Mouse (Mus musculus): ENCODE measurements at regions not wholly inside any gene's neighbourhood (a gene's known extent, or its start where the extent isn't known, plus 50 kb on each side); places are given as distances from the start of the nearest gene placed in this dataset.

DNA sequence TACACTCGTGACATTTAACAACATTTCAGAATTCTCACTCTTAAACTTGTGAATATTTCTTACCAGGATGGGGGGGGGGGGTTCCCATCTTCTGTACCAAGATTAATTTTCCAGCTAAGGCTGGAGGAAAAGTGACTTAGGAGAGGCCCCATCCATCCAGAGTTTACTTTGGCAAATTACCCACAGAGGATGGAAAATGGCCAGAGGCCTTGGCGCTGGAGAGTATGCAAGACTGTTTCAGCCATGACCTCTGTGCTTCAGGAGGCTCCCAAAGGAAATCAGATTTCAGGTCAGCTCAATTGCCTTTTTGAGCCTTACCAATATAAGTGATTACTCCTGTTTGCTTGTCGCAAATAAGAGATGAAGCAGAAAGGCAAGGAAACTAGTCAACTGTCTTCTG is 143.4 kb upstream of the F930015N05Rik start:
- DNase-seq (ENCODE audit: low spot score) = no peak

DNA sequence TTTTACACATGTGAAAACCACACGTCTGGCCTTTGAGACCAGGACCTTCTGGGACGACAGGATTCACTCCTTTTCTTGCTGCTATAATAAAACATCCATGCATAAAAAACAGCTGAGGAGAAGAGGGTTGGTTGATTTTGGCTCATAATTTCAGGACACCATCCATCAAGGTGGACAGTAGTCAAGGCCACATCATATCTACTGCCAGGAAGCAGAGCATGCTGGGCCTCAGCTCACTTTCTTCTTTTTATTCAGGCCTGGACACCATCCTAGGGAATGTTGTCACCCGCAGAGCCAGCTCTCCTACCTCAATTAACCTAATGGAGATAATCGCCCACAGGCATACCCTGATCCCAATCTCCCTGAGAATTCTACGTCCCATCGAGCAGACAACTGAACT is 149.6 kb upstream of the F930015N05Rik start:
- DNase-seq (ENCODE audit: low spot score) = no peak

DNA sequence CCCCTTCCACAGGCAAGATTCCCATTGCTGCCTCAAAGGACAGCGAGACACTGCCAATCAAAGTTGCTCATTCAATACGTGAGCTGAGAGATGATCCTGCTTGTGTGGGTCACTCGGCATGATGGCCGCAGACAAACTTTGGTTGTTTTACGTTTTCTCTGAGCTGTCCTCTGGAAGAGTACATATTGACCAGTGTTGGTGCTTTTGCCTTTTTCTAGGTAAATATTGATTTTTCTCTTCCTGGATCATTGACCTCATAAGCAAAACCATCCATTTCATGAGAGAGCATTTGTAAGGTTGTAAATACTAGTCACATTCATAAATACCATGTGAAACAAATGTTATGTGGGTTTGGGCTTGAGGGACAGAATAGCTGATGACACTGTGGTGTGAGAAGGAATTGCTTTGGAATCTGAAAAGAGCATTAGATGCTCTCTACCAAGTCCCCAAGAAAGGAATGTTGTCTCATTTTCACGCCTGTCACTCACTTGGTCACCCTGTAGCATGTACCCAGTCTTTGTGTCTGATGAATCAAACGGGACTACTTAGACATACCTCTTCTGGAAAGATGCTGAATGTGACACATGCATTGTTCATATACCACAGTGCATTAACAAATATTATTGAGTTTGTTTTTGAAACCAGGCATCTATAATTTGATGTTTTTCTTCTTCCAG is 150.7 kb upstream of the F930015N05Rik start:
- no peak for DNase-seq (ENCODE audit: low spot score)

DNA sequence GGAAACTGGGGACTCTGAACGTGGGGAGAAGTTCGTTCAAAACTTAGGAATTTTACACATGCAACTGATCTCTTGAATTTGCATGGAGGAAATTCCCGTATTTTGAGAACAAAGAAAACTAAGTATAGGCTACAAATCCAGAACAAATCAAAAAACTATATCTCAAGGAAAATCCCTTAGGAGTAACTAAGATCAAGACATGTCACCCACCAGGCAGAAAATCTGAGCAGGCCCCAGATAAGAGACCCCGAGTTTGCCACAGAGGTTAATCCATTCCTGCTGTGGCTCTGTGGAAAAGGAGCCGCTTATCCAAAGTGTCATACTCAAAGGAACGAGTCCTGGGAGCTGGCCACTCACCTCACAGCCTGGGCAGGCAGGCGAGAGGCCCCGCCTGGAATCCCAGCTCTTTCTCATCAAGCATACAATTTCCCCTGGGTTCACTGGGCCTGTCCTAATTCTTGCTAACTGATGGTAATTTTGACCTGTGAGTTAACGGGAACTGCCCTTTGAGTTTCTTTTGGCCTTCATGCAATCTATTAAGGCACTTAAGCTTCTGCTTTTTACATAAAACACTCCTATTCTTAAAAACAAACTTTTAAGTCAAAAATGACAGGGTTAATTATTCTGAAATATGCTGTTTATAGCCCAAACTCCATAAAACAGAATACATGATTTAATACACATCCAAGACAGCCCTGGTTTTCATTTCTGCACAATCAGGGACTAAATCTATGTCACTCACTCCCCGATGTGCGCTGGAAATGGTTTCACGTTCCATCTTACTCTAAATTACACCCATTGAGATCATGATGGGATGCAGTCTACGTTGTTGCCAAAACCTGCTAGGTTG is 151.5 kb upstream of the F930015N05Rik start:
- no peak for DNase-seq (ENCODE audit: low spot score)

DNA sequence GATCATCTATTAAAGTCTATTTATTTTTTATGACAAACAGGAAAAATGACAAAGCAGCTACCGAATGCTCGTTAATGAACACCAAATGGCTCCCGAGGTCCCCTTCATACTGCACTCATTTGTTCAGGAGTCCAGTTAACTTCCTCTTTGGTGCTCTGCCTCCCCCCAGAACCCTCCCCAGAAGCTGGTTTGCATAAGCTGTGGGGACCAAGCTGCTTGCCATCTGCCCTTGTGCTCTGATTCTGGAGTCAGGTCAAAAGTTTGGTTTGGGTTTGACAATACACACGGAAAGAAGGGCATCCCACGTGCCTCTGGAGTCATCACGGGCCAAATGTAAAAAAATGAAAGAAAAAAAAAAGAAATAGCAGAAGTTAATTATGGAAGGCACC is 152.1 kb upstream of the F930015N05Rik start:
- no peak for DNase-seq (ENCODE audit: low spot score)

DNA sequence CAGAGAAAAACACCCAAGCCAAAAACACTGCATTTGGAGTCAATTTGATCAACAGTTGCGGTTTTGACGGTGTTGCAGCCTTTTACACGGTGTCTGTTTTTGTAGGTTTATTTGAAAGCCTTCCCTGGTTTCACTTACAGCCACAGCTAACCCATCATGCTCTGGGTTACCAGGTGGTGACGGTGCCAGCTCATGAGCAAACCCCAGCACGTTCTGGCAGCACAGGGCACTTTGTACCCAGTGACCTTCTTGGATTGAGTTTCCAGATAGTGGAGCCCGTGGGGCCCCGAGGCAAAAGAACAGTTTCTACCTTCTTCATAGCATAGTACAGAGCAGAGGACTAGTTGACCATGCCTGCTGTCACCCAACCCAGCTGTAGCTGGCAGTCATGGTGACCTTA is 152.6 kb upstream of the F930015N05Rik start:
- no peak for DNase-seq (ENCODE audit: low spot score)

DNA sequence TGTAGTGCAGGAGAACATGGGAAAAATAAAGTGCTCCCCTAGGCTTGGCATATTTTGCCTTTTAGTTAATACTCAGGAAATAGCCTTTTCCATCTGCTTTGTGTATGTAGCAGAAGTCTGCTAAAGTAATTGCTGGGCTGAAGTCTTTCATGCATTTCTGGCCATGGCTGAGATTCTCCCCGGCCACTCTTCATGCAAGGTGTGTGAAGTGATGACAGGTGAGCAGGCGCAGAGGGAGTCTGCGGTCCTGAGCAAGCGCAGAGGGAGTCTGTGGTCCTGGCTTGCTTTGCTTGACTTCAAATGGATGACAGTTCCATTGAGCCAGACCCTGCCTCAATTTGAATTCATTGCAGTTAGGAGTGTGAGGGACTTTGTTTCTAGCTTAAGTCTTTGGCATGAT is 153.6 kb upstream of the F930015N05Rik start:
- no peak for DNase-seq (ENCODE audit: low spot score)

DNA sequence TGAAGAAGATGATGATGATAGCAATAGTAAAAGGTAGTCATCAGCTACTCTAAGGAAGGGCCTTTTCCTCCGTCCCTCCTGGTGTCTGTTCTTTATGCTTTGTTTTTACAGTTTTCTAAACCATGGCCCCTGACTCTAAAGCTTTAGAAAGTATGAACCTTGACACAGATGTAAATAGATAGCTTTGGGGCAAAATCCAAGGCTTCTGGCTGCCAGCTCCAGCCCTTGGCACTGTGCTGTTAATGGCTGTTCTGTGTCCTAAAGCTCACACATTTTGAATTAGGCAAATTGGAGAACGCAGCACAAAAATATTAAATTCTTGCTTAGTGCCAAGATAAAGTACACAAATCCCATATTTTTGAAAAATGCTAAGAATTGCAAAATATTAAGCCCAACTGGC is 155.8 kb upstream of the F930015N05Rik start:
- no peak for DNase-seq (ENCODE audit: low spot score)

DNA sequence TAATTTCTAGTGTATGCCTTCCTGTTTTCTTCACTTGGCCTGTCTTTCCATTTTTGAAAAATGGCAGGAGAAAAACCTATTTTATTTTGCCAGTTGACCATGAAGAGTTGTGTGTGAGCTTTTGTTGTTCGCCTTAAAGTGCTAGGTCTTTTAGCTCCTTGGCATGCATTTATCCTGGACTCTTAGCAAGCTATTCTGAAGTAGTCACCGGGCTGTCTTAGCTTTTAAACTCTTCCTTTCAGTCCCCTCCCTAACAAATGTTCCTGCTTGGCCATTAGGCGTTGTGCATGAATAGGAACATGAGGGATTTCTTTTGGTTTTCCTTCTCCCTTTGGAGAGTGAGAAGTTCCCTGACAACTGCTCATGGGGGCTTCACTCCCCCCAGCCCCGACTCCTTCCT is 160.9 kb upstream of the F930015N05Rik start:
- DNase-seq (ENCODE audit: low spot score) = no peak

DNA sequence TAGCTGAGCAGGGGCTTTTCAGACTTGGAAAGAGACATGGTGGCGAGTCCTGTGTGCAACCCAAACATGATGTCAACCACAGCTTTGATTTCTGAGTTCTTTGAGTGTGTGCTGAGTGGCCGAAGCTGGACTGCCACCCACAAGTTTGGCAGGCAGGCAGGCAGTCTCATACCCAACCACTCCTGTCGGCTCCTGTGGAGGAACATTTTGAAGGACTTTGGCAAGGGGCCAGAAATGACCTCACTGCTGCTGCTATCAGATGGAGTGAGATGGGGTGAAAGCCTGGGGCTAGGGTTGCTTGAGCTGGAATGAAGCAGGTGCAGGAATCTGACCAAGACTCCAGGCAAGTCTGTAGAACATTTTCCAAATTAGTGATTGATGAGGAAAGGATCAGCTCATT is 162.7 kb upstream of the F930015N05Rik start:
- no peak for DNase-seq (ENCODE audit: low spot score)

DNA sequence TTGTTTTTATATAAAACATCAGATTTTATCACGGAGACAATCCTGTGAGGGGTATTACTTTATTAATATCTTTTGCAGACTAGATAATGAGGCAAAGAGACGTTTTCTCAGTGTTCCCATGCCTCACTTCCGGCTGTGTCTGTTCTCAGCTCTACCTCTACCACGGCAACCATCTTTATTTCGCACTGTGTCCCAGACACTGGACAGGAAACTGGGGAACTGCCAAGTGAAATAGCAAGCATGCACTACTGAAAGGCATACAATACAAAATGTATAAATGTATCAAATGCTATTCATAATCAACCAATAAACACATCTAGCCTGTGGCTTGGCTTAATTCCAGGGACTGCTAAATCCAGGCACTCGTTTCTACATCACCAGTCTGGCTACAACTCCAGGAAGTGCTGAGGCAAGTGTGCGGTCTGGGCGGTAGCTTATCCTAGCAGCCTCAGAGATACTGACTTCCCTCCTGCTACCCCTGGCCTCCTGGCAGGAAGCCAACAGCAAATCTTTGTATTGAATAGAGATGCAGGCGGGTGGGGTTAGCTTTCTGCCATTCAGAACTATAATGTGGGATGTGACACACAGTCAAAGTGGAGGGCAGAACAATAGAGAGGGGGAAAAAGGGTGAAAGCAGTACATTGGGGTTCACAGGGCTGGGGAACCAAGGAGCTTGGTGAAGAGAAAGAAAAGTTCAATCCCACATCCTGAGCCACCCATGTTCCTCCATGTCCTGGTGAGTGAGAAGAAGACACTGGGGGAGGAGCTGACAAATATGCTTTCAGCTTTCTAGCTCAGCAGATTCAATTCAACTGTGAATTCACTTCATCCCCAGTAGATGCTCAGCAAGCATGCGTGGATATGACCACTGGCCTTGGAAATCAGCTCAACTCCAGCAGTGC is 164.0 kb upstream of the F930015N05Rik start:
- no peak for DNase-seq (ENCODE audit: low spot score)

DNA sequence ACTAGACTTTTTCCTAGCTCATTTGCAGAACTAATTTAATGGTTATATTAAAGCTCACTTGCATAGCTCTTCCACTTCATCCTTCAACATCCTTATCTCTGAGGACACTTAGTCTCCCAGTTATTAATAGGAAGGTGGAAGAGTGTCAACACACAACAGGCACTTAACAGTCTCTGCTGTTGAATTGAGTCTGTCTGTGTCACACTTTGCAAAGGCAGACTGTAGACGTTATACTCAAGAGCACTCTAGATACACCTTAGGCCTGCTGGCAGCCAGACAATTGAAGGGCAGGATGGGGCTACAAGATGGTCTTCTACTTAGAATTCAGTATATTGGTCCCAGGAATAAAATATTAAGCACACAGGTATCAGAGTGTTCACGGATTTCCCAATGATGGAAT is 172.6 kb upstream of the F930015N05Rik start:
- no peak for DNase-seq (ENCODE audit: low spot score)

DNA sequence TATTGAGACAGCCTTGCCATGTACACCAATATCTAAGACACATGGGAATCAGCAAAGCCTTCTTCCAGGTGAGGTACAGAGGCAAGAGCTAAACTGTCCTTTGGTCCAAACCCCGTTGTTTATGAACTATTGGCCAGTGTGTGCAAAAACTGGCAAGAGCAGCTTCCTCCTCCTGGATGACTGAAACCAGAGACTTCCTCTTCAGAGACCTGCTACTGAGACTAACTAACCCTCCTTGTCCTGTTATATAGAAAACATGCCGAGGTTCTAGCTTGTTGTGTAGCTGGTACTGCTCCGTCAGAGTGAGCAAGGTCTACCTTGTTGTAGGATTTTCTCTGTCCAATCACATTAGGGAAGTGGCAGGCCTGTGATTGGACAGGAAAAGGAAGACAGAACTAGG is 174.3 kb upstream of the F930015N05Rik start:
- DNase-seq (ENCODE audit: low spot score) = no peak

DNA sequence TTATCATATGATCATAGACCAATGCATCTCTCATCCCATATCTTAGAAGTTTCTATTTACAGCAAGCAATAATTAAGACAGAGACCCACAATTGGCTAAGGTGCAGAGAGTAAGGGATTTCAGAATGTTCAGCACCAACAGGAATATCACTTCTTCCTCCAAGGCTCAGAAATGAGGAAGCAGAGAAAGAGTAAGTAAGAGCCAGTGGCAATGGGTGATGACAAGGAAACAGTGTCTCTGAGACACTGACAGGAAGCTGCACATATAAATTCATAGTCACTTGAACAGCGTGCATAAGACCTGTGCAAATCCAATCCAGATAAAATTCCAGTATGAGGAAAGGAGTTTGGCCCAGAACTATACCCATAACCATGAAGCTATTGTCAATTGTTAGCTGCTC is 178.7 kb upstream of the F930015N05Rik start:
- no peak for DNase-seq (ENCODE audit: low spot score)

DNA sequence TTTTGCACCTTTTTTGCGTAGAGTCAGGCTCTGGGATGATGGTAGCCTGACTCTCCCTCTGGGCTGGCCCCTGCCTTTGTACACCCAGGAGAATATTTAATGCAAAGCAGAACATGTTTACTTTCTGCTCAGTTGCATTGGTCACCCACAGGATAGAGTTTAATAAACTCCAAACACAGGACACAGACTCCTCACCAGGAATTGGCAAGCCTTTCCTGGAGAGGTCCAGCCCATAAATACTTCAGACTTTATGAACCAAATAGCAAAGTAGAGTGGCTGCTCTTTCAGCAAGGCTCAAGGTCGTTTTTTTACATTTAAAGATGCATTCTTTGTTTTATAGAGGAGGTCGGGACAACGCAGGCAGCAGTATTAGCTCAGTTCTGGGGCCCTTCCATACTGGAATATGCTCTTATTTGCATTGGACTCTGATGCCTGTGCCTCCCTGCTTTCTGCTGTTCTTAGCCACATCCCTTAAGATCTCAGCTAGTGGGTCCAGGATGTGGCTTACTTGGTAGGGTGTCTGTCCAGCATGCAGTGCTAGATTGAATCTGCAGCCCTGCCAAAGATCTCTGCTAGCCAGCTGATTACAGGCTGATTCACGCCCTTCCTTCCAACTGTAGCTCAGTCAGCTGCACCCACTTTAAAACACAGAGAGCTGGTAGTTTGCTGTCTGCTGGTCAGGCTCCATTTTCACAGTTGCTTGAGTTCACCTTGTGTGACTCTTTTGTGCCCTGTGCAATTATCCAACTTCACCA is 182.4 kb upstream of the F930015N05Rik start:
- DNase-seq (ENCODE audit: low spot score) = no peak

DNA sequence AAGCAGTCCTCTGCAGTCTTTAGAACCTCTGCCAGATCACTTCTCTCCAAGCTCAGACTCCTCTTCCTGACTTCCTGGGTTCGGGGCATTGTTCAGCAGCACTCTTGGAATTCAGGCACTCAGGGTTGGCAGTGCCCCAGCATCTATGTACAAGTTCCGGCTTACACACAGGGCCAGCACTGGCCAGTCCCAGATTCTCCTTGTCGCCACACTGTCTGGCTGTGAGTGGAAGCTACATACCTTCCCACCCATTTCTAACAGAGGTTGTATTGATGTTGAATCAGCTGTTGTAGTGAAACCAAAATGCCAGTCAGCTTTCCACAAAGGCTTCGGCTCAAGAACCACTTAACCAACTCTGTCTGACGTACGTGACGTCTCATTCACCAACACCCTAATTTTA is 190.7 kb upstream of the F930015N05Rik start:
- no peak for DNase-seq (ENCODE audit: low spot score)

DNA sequence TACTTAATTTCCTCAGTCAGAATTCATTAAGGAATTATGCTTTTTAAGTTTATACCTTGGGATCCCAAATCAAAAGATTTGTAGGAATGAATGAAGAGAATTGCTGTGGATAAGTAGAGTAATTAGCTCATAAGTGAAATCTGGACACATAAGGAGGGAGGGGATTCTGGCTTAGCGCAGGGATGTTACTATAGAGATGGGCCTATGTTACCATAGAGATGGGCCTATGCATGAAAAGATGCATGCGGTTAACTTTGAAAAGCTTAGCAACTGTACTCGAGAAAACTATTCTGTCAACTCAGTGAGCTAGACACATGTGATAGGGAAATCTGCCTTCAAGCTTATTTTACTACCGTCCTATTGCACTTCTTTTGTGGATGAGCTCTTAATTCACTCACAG is 204.5 kb upstream of the F930015N05Rik start:
- DNase-seq (ENCODE audit: low spot score) = no peak

DNA sequence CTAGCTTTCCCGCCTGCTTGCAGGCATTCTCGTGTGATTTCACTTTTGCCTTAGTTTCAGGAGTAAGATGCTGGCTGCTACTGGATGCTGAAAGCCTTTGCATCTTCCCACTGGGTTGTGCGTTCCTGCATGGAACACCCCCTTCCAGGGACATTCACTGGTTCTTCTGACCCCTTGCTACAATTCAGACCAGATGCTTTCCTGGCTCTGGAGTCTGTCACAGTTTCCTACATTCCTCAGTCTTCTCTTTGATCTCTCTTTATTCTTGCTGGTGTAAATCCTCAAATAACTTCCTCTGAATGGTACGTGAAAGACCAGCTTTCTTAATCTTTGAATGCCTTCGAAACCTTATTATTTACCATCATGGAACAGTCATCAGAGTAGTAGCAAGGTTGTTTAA is 206.7 kb upstream of the F930015N05Rik start:
- no peak for DNase-seq (ENCODE audit: low spot score)

DNA sequence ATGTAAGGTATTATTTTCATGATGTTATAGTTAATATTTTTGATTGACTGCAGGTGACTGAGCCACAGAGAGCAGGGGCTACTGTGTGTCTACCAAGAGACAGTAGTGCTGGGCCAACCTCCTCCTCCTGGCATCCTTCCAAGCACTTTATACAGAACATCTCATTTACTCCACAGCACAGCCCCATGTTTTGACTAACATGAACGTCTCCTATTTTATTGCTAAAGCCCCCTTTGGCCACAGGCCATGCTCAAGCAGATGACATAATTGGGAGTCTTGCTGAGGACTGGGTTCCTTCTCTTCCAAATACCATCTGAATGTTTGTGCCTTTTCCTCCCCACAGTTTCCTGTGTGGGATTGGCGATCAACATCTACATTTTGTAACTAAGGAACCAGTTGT is 211.5 kb upstream of the F930015N05Rik start:
- DNase-seq (ENCODE audit: low spot score) = no peak

DNA sequence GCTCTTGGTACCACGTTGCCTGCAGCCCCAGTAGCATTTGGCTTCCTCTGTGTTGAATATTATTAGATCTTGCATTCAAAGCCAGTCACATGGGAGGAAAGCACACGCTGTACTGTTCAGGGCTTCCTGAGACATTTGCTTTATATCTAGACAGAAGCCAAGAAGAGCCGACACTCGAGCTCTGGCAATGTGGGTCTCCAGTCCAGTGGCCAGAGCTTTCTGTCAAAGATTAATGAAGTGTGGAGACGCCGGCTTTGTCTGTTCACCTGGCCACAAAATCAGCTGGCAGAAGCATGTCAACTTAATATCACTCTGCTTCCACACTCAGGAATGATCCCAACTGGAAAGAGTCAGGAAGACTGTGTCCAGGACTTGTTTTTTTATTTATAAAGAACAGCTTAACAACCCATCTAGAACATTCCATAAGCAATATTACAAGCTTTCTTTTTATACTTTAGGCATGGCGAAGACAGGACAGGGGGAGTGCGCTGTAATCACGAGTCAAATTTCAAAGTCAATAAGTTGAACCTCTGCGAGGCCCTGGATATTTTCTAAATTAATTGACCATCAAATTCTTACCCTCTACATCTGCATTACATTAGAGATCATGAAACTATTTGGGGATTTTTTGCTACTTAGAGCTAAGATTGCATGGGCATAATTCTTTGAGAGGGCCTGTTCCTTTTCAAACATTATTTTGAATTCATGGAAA is 214.3 kb upstream of the F930015N05Rik start:
- no peak for DNase-seq (ENCODE audit: low spot score)

DNA sequence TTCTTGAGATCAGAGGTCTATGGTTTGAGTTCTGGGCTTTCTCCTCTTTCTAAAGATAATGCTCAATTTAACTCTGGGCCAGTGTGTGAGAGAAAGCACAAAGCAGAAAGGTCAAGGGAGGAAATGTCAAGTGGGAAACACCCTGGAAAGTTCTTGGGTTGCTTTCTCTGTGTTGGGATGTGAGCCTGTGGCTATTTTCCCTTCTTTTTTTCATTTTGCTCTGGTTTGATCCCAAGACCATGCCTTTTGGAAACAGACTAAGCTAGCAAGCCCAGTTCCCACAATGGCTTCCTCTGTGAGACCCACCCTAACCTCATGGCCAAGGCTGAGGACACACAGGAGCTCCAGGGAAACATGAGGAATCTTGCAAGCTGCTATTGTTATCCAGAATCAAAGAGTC is 216.4 kb upstream of the F930015N05Rik start:
- DNase-seq (ENCODE audit: low spot score) = no peak

Measured in yolk sac, embryonic 10.5 days (tissue).